Comparison of ENCODE assay signal across 20 mouse cellular contexts in the genomic region with DNA sequence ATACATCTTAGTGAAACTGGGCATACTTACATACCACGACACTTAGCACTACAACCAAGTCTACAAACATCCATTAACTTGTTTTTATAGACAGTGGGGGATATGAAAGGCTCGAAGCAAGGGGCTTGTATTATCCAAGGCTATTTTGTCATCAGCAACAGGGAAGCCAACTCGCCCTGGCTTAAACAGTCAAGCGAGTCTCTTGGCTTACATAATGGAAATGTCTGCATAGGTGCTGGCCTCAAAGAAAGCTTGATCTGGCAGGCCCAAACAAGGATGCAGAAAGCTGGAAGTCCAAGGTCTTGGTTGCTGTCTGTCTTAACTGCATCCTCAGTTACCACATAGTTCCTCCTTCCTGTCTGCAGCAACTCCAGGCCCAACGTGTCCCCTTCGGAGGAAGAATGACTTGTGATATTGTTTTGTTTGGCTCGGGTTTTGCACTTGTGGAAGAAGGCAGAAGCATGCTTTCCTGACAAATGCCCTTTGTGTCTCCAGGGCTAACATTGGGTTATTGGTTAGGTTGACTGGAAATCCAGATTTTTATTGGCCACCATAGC. TPM values are rescaled to one million over a fixed set of nuclear protein-coding genes. Genes with fewer than 3 reads are reported as not detected.
DNase-seq lines count a peak whose midpoint lies in the region; ATAC-seq and TF ChIP-seq lines count a peak whose summit lies in the region.
"Had no signal": no experiment of that assay in that cellular context is flagged by ENCODE, and none has a peak within 500 bp of the region (broad histone marks: within the 10 kb centered on the region; RNA-seq: fewer than 3 reads in every experiment).

No protein-coding gene starts in this region.

- H3K27ac ChIP-seq in intestine, postnatal 0 days (ENCODE audit: low read depth, low read length) = no peak overlapping the region
- H3K27ac ChIP-seq: embryonic facial prominence, embryonic 13.5 days; forebrain, embryonic 15.5 days; liver, embryonic 12.5 days had no signal

- no peak overlapping the region for H3K4me2 ChIP-seq in intestine, postnatal 0 days (replicated peaks; ENCODE audit: low read depth)
- H3K4me2 ChIP-seq: embryonic facial prominence, embryonic 13.5 days; forebrain, embryonic 15.5 days; liver, embryonic 12.5 days; midbrain, embryonic 11.5 days had no signal

- peak; percentile 44 for DNase-seq in kidney, adult 9 months
- no peak for DNase-seq in kidney, postnatal 4 days
- peak; percentile 29 for DNase-seq in kidney, postnatal 14 days
- no peak for DNase-seq in cerebellum, adult 11-12 months
- DNase-seq: adrenal gland, adult 8-10 months; cerebellum, adult 9-10 months; gastrocnemius, postnatal 36 days; heart, postnatal 36 days; layer of hippocampus, postnatal 36 days; lung, adult 2 months; lung, postnatal 4 days had no signal

- H3K27me3 ChIP-seq in intestine, postnatal 0 days (replicated peaks; ENCODE audit: control insufficient read depth, insufficient read depth, low read length) = no peaks in the 10 kb centered on the region
- H3K27me3 ChIP-seq: embryonic facial prominence, embryonic 13.5 days; forebrain, embryonic 15.5 days had no signal

- WGBS in intestine, postnatal 0 days = 69% methylated on average over 7 of the region's 7 CpGs

- ATAC-seq in granulocyte monocyte progenitor cell, adult 5-6 weeks (replicated peaks; ENCODE audit: poor library complexity, severe bottlenecking) = peak; percentile 98
- ATAC-seq in megakaryocyte progenitor cell, adult 5-6 weeks (replicated peaks; ENCODE audit: poor library complexity) = peak; percentile 83
- ATAC-seq in intestine, postnatal 0 days = no peak
- ATAC-seq: forebrain, embryonic 15.5 days; inflammation-experienced regulatory T-cells, adult 6 months; liver, embryonic 12.5 days had no signal

- H3K4me1 ChIP-seq in intestine, postnatal 0 days (replicated peaks; ENCODE audit: control insufficient read depth, insufficient read depth, low read length) = no peaks in the 10 kb centered on the region
- H3K4me1 ChIP-seq: forebrain, embryonic 15.5 days had no signal

- H3K9me3 ChIP-seq in intestine, postnatal 0 days (ENCODE audit: control insufficient read depth) = no peaks in the 10 kb centered on the region
- H3K9me3 ChIP-seq: embryonic facial prominence, embryonic 13.5 days; forebrain, embryonic 15.5 days; liver, embryonic 12.5 days had no signal

- no peak for TF ChIP-seq CTCF in intestine, postnatal 0 days (IDR thresholded peaks at IDR 0.05; ENCODE audit: low read depth)

- H3K9ac ChIP-seq in intestine, postnatal 0 days (ENCODE audit: low read depth, low read length) = no peak overlapping the region
- H3K9ac ChIP-seq: embryonic facial prominence, embryonic 13.5 days; forebrain, embryonic 15.5 days; liver, embryonic 12.5 days had no signal

- no peak overlapping the region for H3K4me3 ChIP-seq in intestine, postnatal 0 days (ENCODE audit: low read depth, low read length)
- H3K4me3 ChIP-seq: embryonic facial prominence, embryonic 13.5 days; forebrain, embryonic 15.5 days; liver, embryonic 12.5 days had no signal

- no peaks in the 10 kb centered on the region for H3K36me3 ChIP-seq in intestine, postnatal 0 days (ENCODE audit: control insufficient read depth, insufficient read depth)
- H3K36me3 ChIP-seq: embryonic facial prominence, embryonic 13.5 days; forebrain, embryonic 15.5 days; liver, embryonic 12.5 days had no signal

RNA-seq across cellular contexts. Expression of gene 2010111I01Rik, which starts 21.3 kb away (rescaled TPM):
- 86.8 and 97.6 TPM in 2 replicates for total RNA-seq in granulocyte monocyte progenitor cell, adult 5-6 weeks (2014; fragmentation: Nextera tagmentation)
- total RNA-seq in granulocyte monocyte progenitor cell, adult 5-6 weeks (2017) = 61.9 and 91.1 TPM in 2 replicates
- 41.7 and 53.7 TPM in 2 replicates for total RNA-seq in megakaryocyte progenitor cell, adult 5-6 weeks (2015)
- 81.6 and 90.2 TPM in 2 replicates for total RNA-seq in megakaryocyte progenitor cell, adult 5-6 weeks (2017)
- 72.7 and 73.3 TPM in 2 replicates for polyA plus RNA-seq in intestine, postnatal 0 days (2015; fragmentation: Nextera tagmentation; extraction: Ambion mirVana)

RNA-seq across cellular contexts. Expression of gene Fbp1, which starts 55.3 kb away (rescaled TPM):
- total RNA-seq in granulocyte monocyte progenitor cell, adult 5-6 weeks (2014; fragmentation: Nextera tagmentation) = 9.1 and 15.6 TPM in 2 replicates
- 16.6 and 19.3 TPM in 2 replicates for total RNA-seq in granulocyte monocyte progenitor cell, adult 5-6 weeks (2017)
- 10.5 and 13.8 TPM in 2 replicates for total RNA-seq in megakaryocyte progenitor cell, adult 5-6 weeks (2015)
- total RNA-seq in megakaryocyte progenitor cell, adult 5-6 weeks (2017) = 10.5 and 19.5 TPM in 2 replicates
- 529 and 593 TPM in 2 replicates for polyA plus RNA-seq in intestine, postnatal 0 days (2015; fragmentation: Nextera tagmentation; extraction: Ambion mirVana)
- total RNA-seq: gastrocnemius, postnatal 36 days; heart, postnatal 36 days had no signal
- polyA plus RNA-seq: forebrain, embryonic 15.5 days; inflammation-experienced regulatory T-cells, adult 6 months; liver, embryonic 12.5 days; midbrain, embryonic 11.5 days; neural tube, embryonic 11.5 days had no signal

Comparison
In these comparisons a context has a peak if more than half of its experiments do, and no peak if none do; other contexts are left out.
1. DNase-seq: peak in kidney, adult 9 months (single experiment) and kidney, postnatal 14 days (single experiment); none in kidney, postnatal 4 days (0 of 2) and cerebellum, adult 11-12 months (single experiment).